Mouse (Mus musculus) spleen, embryonic (tissue): ENCODE measurements at regions not wholly inside any gene's neighbourhood (a gene's known extent, or its start where the extent isn't known, plus 50 kb on each side); places are given as distances from the start of the nearest gene placed in this dataset.

Source experiments
- CTCF ChIA-PET: fragments of 350-600 bp; sonication (Branson Sonifier 250); formaldehyde crosslinking; loops from one replicate; lab custom pipeline; 2022; lab: Charles Lee

GRCm38 (mm10) chr8:77843229-77843628, 119.0 kb upstream of the Ednra start:
- CTCF ChIA-PET: no interaction called here

- CTCF ChIA-PET: no interaction called here
Observed at GRCm38 (mm10) chr8:77850523-77850922, 126.3 kb upstream of the Ednra start.

- CTCF ChIA-PET: no interaction called here
Observed at GRCm38 (mm10) chr8:77870264-77870663, 146.0 kb upstream of the Ednra start.

GRCm38 (mm10) chr8:77872771-77873170, 148.5 kb upstream of the Ednra start:
- CTCF ChIA-PET: no interaction called here

- CTCF ChIA-PET: no interaction called here
Observed at GRCm38 (mm10) chr8:77919776-77920175, 195.5 kb upstream of the Ednra start.

GRCm38 (mm10) chr8:77921868-77922267, 197.6 kb upstream of the Ednra start:
- CTCF ChIA-PET: no interaction called here

GRCm38 (mm10) chr8:77947702-77948101, 223.4 kb upstream of the Ednra start:
- CTCF ChIA-PET: no interaction called here

GRCm38 (mm10) chr8:77949640-77950039, 225.4 kb upstream of the Ednra start:
- CTCF ChIA-PET: no interaction called here

- CTCF ChIA-PET: no interaction called here
Observed at GRCm38 (mm10) chr8:77958814-77959372, 234.6 kb upstream of the Ednra start.

- CTCF ChIA-PET: no interaction called here
Observed at GRCm38 (mm10) chr8:77963102-77963698, 238.9 kb upstream of the Ednra start.

- CTCF ChIA-PET: no interaction called here
Observed at GRCm38 (mm10) chr8:77970378-77970777, 242.7 kb upstream of the Ttc29 start.

GRCm38 (mm10) chr8:77973714-77974113, 239.4 kb upstream of the Ttc29 start:
- CTCF ChIA-PET: no interaction called here

GRCm38 (mm10) chr8:77979106-77979505, 234.0 kb upstream of the Ttc29 start:
- CTCF ChIA-PET: interaction anchor here (0.5 kb wide), 1 partner anchor 460 kb away, joined by 3 read pairs; no protein-coding TSS in a partner anchor

GRCm38 (mm10) chr8:77980701-77981100, 232.4 kb upstream of the Ttc29 start:
- CTCF ChIA-PET: no interaction called here

GRCm38 (mm10) chr8:77982031-77982430, 231.1 kb upstream of the Ttc29 start:
- CTCF ChIA-PET: no interaction called here

GRCm38 (mm10) chr8:77983476-77983875, 229.6 kb upstream of the Ttc29 start:
- CTCF ChIA-PET: no interaction called here

GRCm38 (mm10) chr8:77987237-77987636, 225.9 kb upstream of the Ttc29 start:
- CTCF ChIA-PET: no interaction called here

- CTCF ChIA-PET: no interaction called here
Observed at GRCm38 (mm10) chr8:77988291-77989056, 224.6 kb upstream of the Ttc29 start.

- CTCF ChIA-PET: no interaction called here
Observed at GRCm38 (mm10) chr8:77991050-77991449, 222.0 kb upstream of the Ttc29 start.

GRCm38 (mm10) chr8:78000303-78000702, 212.8 kb upstream of the Ttc29 start:
- CTCF ChIA-PET: no interaction called here

- CTCF ChIA-PET: no interaction called here
Observed at GRCm38 (mm10) chr8:78001656-78002055, 211.4 kb upstream of the Ttc29 start.

- CTCF ChIA-PET: no interaction called here
Observed at GRCm38 (mm10) chr8:78002071-78002470, 211.0 kb upstream of the Ttc29 start.
